Mouse (Mus musculus) heart, postnatal 0 days (tissue): Measurements from ENCODE around the gene Tmem87b.

Experiments
- CTCF ChIP-seq: IDR thresholded peaks from 2 replicates; pipeline ENCODE4 v1.5.1; 2016; ENCODE audit warnings: antibody characterized with exemption, control low read depth, low read depth
- EP300 ChIP-seq: IDR thresholded peaks from 2 replicates; pipeline ENCODE4 v1.6.1; 2016; ENCODE audit warnings: antibody characterized with exemption, low read depth

GRCm38 (mm10) chr2:128890661-128891335 is 72.9 kb downstream of the Tmem87b start:
- TF ChIP-seq CTCF = no peak
- no peak for TF ChIP-seq EP300
